Mouse (Mus musculus): ENCODE data around the gene Strip1.

Gene Strip1

GRCm38 (mm10) chr3:107586504-107586903 lies 45.0 kb downstream of the Strip1 start:
- no peak for DNase-seq

GRCm38 (mm10) chr3:107583893-107584292 lies 47.6 kb downstream of the Strip1 start:
- no peak for DNase-seq

- DNase-seq = no peak
Observed at GRCm38 (mm10) chr3:107582875-107583767, 48.4 kb downstream of the Strip1 start.

GRCm38 (mm10) chr3:107582130-107582874 lies 49.2 kb downstream of the Strip1 start:
- DNase-seq = no peak

- DNase-seq = no peak
Observed at GRCm38 (mm10) chr3:107581103-107582010, 50.1 kb downstream of the Strip1 start.

- DNase-seq = peak; percentile 59 to 80
Observed at GRCm38 (mm10) chr3:107579466-107579865, 52.0 kb downstream of the Strip1 start.

GRCm38 (mm10) chr3:107577810-107578390 lies 53.6 kb downstream of the Strip1 start:
- no peak for DNase-seq

- DNase-seq = no peak
Observed at GRCm38 (mm10) chr3:107576807-107577206, 54.7 kb downstream of the Strip1 start.

- DNase-seq = no peak
Observed at GRCm38 (mm10) chr3:107571205-107571604, 60.3 kb downstream of the Strip1 start.

- DNase-seq = no peak
Observed at GRCm38 (mm10) chr3:107568721-107569120, 62.8 kb downstream of the Strip1 start.

- no peak for DNase-seq
Observed at GRCm38 (mm10) chr3:107567766-107568165, 63.7 kb downstream of the Strip1 start.

- no peak for DNase-seq
Observed at GRCm38 (mm10) chr3:107565331-107565730, 66.2 kb downstream of the Strip1 start.

GRCm38 (mm10) chr3:107563880-107564279 lies 67.6 kb downstream of the Strip1 start:
- no peak for DNase-seq

- DNase-seq = peak in 1 of 2 experiments; percentile 24
Observed at GRCm38 (mm10) chr3:107562591-107562990, 68.9 kb downstream of the Strip1 start.
